Mouse (Mus musculus) olfactory bulb, adult 2 months (tissue): ENCODE measurements at regions not wholly inside any gene's neighbourhood (a gene's known extent, or its start where the extent isn't known, plus 50 kb on each side); places are given as distances from the start of the nearest gene placed in this dataset.

Experiments
- H3K27ac ChIP-seq: fragments of 200-500 bp; 2 replicates; pipeline ENCODE4 v1.5.1; 2012; ENCODE audit warnings: low read depth, low read length; ENCODE audit not compliant: insufficient read depth
- H3K4me1 ChIP-seq: fragments of 200-500 bp; 2 replicates; pipeline ENCODE4 v1.6.1; 2012; ENCODE audit warnings: low read length; ENCODE audit not compliant: control insufficient read depth, insufficient read depth
- H3K4me3 ChIP-seq: fragments of 200-500 bp; 2 replicates; pipeline ENCODE4 v1.5.1; 2012; ENCODE audit warnings: mild to moderate bottlenecking, low read depth, low read length, moderate library complexity; ENCODE audit not compliant: insufficient read depth
- CTCF ChIP-seq: fragments of 200-500 bp; IDR thresholded peaks from 2 replicates; pipeline ENCODE4 v1.5.1; 2012; ENCODE audit warnings: low read depth, mild to moderate bottlenecking, low read length, moderate library complexity; ENCODE audit not compliant: insufficient read depth
- POLR2A ChIP-seq: fragments of 200-500 bp; IDR thresholded peaks from 2 replicates; pipeline ENCODE4 v1.6.1; 2012; ENCODE audit warnings: mild to moderate bottlenecking, low read depth, low read length, moderate library complexity; ENCODE audit not compliant: insufficient read depth
- WGBS: fragments of 180-500 bp; shearing (Covaris S2); methylation state at CpG from one replicate; pipeline ENCODE4 v1.1.7; 2018; 5-methylcytosine and 5-hydroxymethylcytosine counted together

DNA sequence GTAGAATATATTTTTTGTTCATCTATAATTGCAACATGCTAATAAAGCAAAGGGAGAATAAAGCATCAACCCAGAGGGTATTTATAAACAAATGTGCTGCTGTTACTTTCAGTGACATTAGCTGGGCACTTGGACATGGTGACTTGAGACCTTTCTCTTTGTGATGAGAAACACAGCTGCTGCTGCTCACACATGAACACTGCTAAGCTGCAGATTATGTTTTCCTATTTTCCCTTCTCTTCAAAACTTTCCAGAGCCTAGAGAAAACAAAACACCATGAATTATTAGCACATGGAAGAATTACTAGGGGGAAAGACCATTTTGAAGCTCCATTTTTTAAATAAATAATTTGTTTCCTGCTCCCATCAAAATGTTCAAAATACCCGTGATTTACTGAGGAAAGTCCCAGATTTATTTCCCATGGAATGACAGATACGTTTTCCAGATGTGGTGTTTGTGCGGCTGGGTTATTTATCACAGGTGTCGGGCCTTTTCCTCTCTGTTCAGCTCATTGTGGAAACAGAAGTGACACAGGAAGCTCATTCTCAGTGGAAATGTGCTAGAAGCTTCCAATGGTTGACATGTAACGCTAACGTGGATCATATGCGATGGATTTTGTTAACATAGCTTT lies 73.8 kb upstream of the Slc5a12 start:
- WGBS = 88% methylated on average over 7 of the region's 7 CpGs
- no peak overlapping the region for H3K27ac ChIP-seq
- TF ChIP-seq POLR2A (no peak), CTCF (no peak)
- H3K4me1 ChIP-seq = no peaks in the 10 kb centered on the region
- H3K4me3 ChIP-seq = no peak overlapping the region

DNA sequence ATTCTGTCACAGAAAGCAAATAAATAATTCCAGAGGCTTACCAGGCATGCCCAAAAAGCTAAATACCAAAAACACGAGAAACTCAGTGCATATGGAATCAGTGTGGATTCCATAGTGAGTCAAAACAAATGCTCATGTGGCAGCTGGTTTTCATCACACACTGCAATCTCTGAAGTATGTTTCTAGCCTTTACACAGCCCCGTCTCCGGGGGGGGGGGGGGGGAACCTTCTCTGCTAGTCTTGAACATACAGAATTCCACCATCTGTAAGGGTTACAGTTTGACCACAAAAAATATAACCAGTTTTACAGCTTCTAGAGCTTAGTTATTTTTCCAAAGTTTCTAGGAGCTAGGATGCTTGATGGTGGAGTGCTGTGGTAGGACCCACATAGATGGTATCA lies 68.9 kb upstream of the Slc5a12 start:
- Histone ChIP-seq H3K4me1 (no peaks in the 10 kb centered on the region), H3K27ac (no peak overlapping the region), H3K4me3 (no peak overlapping the region)
- WGBS = 69% methylated on average over 3 of the region's 3 CpGs
- no peak for TF ChIP-seq POLR2A
- no peak for TF ChIP-seq CTCF

DNA sequence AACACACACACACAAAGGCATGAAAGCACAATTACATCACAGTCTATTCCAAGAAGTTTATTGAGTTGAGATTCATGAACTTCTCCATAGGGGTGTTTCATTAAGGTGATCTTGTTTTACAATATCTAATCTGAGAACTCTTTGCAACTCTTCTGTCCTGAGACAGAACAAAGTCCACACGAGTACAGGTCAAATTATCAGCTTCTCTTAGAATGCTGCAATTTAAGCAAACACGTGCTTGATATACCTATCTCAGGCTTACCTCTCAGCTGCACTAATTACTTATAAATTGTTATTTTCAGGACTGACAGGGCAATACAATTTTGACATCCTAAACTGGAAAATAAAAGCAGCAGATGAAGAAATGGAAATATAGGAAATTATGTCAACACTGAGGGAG lies 57.0 kb upstream of the Slc5a12 start:
- no peak overlapping the region for H3K27ac ChIP-seq
- no peak for TF ChIP-seq POLR2A
- TF ChIP-seq CTCF = no peak
- no peaks in the 10 kb centered on the region for H3K4me1 ChIP-seq
- no peak overlapping the region for H3K4me3 ChIP-seq
- 93% methylated on average over 2 of the region's 2 CpGs for WGBS

DNA sequence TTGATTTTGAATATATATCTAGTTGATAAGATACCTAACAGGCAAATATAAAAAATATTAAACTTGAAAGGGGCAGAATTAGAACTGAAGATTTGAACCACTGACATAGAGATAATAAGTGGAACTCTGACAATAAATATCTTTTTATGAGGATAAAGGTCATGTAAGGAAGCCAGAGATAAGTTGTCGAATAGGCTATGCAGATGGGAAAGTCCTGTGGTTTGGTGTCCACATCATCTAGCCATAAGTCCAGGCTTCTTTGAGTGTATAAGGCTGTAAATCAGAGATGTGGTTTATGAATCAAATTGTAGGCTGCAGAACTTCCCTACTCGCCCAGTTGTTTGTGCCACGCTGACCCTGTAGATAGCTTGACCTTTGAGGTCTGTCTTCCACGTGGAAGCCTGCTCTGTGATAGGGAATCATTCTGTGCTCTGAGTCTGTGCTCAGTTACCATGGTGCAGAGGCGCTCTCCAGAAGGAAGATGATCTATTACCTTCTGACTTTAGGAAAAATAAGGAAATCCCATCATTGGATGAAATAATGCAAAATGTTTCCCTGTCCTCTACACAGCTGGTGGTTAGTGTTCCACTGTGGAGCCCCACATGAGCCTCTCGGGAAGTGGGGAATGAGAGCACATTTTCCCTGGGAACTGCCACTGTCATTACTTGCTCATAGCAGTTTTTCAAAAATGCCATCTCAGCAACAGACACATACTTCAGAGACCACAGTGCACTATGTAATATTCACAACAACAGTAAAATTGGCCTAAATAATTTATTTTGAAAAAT lies 56.3 kb upstream of the Slc5a12 start:
- Histone ChIP-seq H3K4me1 (no peaks in the 10 kb centered on the region), H3K27ac (no peak overlapping the region), H3K4me3 (no peak overlapping the region)
- WGBS = 83% methylated on average over 6 of the region's 6 CpGs
- TF ChIP-seq POLR2A (no peak), CTCF (no peak)

DNA sequence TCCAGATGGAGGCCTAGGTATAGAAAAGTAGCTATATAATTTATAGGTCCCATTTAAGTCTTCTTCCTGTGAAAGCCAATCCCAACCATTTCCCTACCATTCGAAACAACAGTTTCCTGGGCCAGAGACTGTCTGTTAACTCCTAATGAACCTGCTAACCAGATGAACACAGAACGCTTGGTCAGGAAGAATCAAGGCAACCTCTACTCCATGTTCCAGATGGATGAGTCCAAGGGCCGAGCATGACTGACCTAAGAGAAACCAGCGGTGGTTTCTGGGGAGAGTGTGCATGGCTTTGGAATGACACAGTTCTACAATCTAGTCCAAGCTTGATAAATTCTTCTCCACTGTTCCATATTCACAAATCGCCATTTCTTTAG lies 55.8 kb upstream of the Slc5a12 start:
- H3K4me1 ChIP-seq = no peaks in the 10 kb centered on the region
- 94% methylated on average over 5 of the region's 5 CpGs for WGBS
- no peak overlapping the region for H3K27ac ChIP-seq
- H3K4me3 ChIP-seq = no peak overlapping the region
- no peak for TF ChIP-seq POLR2A
- TF ChIP-seq CTCF = no peak
